Mouse (Mus musculus) liver, adult 2 months (tissue): Measurements from ENCODE around the gene Spag6l.
"Not testable (repeated sequence)": the region's sequence is repeated elsewhere in the genome, so short reads cannot be mapped to it uniquely, and the experiment has no call there.

Experiments
- CTCF ChIP-seq: fragments of 200-500 bp; IDR thresholded peaks from 2 replicates; pipeline ENCODE4 v1.5.1; 2011; ENCODE audit warnings: low read depth, low read length, control low read depth
- POLR2A ChIP-seq: fragments of 200-500 bp; IDR thresholded peaks from 2 replicates; pipeline ENCODE4 v1.6.1; 2011; ENCODE audit warnings: low read length, control low read depth; ENCODE audit not compliant: insufficient read depth; ENCODE audit errors: extremely low read depth

DNA sequence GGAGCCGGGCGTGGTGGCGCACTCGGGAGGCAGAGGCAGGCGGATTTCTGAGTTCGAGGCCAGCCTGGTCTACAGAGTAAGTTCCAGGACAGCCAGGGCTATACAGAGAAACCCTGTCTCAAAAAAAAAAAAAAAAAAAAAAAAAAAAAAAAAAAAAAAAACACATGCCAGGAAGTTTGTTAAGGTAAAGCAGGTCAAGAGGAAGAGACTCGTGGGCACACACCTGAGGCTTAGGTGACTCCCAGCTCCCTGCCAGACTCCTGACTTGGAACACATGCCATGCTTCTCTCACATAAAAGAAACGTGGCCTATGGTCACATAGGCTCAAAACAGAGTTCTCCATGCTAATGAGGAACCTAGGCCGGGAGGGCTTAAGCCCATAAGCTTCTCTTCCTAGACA is 26.8 kb upstream of the Spag6l start:
- TF ChIP-seq CTCF, POLR2A: not testable (repeated sequence)
